Mouse (Mus musculus) liver, adult 2 months (tissue): ENCODE measurements around the gene Gprc5a.

Experiments used
- CTCF ChIP-seq: fragments of 200-500 bp; IDR thresholded peaks from 2 replicates; pipeline ENCODE4 v1.5.1; 2011; ENCODE audit warnings: low read depth, low read length, control low read depth
- POLR2A ChIP-seq: fragments of 200-500 bp; IDR thresholded peaks from 2 replicates; pipeline ENCODE4 v1.6.1; 2011; ENCODE audit warnings: low read length, control low read depth; ENCODE audit not compliant: insufficient read depth; ENCODE audit errors: extremely low read depth

DNA sequence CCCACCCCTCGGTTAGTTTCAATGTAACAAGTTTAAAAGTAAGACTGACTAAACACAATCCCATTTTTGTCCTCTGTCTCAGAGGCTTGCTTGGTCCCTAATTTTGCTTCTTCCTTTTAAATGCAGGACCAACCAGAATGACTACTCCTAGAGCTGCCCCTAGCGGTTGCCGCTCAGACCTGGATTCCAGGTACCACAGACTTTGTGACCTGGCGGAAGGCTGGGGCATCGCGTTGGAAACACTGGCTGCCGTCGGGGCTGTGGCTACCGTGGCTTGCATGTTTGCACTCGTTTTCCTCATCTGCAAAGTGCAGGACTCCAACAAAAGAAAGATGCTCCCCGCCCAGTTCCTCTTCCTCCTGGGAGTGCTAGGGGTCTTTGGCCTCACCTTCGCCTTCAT lies 13.0 kb downstream of the Gprc5a start:
- no peak for TF ChIP-seq POLR2A
- no peak for TF ChIP-seq CTCF
